Mouse (Mus musculus) granulocyte monocyte progenitor cell, adult 5-6 weeks (primary cell): ENCODE measurements at regions not wholly inside any gene's neighbourhood (a gene's known extent, or its start where the extent isn't known, plus 50 kb on each side); places are given as distances from the start of the nearest gene placed in this dataset.

ENCODE experiments used
- ATAC-seq: replicated peaks from 2 replicates; pipeline ENCODE4 v1.8.0; 2016; ENCODE audit warnings: mild to moderate bottlenecking, moderate TSS enrichment, inconsistent platforms; ENCODE audit not compliant: poor library complexity, severe bottlenecking

- no peak for ATAC-seq
Observed at GRCm38 (mm10) chr12:77179138-77179537, 58.8 kb upstream of the Fut8 start.

DNA sequence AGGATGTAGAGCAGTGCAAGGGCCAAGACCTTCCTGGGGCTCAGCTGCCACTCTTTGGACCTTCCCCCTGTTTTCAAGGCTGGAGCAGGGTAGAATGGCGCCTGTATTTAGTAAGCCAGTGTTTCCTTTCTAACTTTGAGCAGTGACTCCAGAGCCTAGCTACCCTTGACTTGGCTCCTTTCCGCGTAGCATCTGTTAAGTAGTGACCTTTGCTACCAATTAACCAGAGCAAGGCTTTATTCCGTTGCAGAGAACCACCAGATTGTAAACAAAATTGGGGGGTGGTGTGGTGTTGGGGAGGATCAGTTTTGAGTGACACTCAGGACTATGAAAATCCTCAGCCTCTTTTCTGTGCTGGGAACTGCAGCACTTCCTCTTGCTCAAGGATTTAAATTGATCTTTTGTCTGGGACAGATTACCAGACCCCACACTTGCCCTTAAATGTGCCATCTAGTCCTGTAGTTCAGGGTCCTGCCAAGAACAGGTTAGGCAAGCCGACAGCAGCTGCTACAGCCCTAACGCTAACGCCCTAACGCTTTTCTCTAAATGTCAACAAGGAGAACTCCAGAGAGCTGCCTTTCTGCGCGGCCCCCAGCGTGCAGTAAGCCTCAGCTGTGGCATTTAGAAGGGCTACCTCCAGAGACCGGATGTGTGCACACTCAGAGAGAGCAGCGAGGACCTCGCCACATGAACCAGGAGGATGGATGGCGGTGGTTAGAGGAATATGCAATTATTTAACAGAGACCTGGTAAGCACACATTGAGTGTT is 59.9 kb upstream of the Fut8 start:
- peak; percentile 76 for ATAC-seq

DNA sequence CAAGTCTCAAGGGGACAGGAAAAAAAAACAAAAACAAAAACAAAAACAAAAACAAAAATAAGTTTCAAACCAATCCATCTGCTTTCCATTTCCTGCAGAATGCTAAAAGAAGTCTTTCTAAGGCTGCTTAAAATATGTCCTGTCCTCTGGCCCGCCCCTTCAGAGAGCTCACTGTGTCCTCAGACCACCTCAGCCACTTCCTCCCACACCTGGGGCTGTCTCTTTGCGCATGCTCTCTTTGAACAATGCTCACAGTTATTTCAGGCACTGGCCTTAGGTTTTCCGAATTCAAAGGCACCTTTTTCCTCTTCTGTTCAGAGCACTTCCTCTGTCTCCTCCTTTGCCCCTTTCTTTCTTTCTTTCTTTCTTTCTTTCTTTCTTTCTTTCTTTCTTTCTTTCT is 60.6 kb upstream of the Fut8 start:
- no peak; the same call in 1 of the 2 replicates for ATAC-seq

- no peak for ATAC-seq
Observed at GRCm38 (mm10) chr12:77174032-77174431, 63.9 kb upstream of the Fut8 start.

GRCm38 (mm10) chr12:77172540-77172939 is 65.4 kb upstream of the Fut8 start:
- no peak for ATAC-seq

DNA sequence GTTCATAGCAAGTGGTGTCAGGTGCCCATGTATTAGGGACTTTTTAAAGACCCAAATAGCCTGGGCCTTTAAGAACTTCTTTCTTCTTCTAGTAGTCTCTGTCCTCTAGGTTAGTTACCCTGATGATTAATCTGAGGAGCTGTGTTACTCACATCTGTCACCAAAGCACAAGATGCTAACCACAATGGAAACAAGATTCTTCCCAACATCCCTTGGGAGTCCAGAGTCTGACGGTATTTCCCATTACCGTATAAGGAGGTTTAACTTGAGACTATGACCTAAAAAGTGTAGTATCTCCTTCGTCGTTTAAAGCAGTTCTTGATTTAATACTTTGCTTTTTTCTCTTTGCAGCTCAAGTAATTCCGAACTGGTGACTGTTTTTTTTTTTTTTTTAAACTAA is 67.7 kb upstream of the Fut8 start:
- ATAC-seq = no peak

DNA sequence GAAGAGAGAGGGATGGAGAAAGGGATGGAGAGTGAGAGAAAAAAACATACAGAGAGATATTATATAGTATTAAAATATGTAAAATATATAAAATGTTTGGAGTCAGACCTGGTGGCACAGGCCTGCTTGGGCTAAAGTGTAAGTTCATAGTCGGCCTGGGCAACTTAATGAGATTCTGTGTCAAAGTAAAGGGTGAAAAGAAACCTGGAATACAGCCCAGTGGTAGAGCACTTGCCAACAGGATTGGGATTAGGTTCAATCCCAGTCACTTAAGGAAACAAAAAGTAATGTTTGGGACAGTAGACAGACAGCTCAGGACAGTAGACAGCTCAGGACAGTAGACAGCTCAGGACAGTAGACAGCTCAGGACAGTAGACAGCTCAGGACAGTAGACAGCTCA is 69.6 kb upstream of the Fut8 start:
- no peak for ATAC-seq

- no peak for ATAC-seq
Observed at GRCm38 (mm10) chr12:77156698-77157097, 81.2 kb upstream of the Fut8 start.

- ATAC-seq = no peak
Observed at GRCm38 (mm10) chr12:77155626-77156025, 82.3 kb upstream of the Fut8 start.

- no peak for ATAC-seq
Observed at GRCm38 (mm10) chr12:77151471-77151870, 86.5 kb upstream of the Fut8 start.

GRCm38 (mm10) chr12:77149835-77150234 is 88.1 kb upstream of the Fut8 start:
- peak; percentile 79 for ATAC-seq

- peak; percentile 87 for ATAC-seq
Observed at GRCm38 (mm10) chr12:77148146-77148545, 89.8 kb upstream of the Fut8 start.

- ATAC-seq = no peak
Observed at GRCm38 (mm10) chr12:77143958-77144357, 94.0 kb upstream of the Fut8 start.

GRCm38 (mm10) chr12:77143521-77143920 is 94.4 kb upstream of the Fut8 start:
- ATAC-seq = no peak

GRCm38 (mm10) chr12:77143105-77143504 is 94.8 kb upstream of the Fut8 start:
- ATAC-seq = no peak

DNA sequence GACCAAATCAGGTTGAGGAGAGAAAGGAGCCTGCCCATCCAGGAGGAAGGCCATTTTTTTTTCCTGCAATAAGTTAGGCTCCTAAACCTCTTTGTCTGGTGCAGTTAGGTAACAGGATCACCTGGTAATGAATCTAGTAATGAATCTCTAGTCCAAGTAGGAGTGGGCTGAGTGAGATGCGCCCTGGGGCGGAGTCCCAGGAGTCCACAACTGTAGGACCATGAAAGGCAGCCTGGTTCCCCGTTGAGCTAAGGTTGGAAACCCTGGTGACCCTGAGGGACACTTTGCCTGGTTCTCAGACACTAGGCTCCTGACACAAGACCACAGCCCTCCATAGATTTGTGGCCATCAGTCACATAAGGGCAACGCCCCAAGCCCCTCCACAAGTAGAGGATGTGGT is 95.7 kb upstream of the Fut8 start:
- ATAC-seq = no peak

DNA sequence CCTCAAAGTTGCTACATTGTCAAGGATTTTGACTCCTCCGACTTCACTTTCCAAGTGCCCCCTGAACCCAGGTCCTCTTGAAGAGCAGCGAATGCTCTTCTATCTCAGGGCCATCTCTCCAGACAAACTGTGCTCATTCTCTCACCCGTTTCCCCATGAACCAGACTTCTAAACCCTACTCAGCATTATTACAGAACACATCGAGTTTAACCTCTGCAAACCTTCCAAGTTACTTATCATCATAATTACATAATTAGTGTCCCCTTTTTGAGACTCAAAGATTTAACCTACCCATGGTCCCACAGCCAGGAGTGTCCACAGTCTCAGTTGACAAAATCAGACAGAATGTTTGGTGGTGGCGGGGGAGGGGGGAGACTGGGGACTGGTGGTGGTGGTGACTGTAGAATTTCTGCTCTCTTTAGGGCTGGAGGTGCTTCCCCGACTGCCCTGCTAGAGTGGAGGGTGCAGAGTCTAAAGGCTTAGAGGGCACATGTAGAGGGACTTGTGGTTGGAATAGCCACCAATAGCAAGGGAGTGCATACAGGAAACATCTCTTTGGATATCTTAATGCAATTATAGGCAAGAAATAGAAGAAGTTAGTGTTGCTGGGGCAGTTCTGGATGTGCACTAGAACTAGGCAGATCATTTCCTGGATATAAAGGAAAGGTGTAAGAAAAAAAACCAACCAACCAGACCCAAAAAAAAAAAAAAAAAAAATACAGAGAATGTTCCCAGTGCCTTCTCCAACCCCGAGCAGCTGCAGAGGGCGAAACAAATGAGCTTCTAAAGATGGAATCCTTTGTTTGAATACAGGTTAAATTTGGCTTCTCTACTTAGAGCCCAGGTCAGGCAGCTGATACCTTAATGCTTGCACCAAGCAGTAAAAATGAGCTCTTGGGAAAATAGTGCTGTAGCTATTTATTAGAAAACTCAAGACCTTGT is 96.4 kb upstream of the Fut8 start:
- ATAC-seq = peak; percentile 31

GRCm38 (mm10) chr12:77140656-77141055 is 97.3 kb upstream of the Fut8 start:
- ATAC-seq = no peak

- no peak for ATAC-seq
Observed at GRCm38 (mm10) chr12:77140141-77140540, 97.8 kb upstream of the Fut8 start.

DNA sequence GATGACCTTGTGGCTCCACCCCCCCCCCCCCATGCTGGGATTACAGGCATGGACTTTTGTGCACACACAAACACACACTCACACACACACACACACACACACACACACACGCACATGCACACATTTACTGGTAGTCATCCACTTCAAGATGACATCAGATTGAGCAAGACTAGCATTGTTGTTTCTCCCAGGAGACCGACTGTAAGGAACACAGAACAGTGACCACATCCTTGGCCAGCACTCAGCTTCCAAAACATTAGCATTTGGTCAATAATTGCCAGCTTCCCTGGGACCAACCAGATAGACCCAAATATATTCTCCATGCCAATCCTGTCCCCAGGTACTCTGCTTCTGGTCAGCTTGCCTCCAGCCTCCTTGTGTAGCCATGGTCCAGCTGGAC is 98.2 kb upstream of the Fut8 start:
- ATAC-seq = peak; percentile 59

GRCm38 (mm10) chr12:77138506-77139201 is 99.3 kb upstream of the Fut8 start:
- ATAC-seq = peak; percentile 45
